Mouse (Mus musculus) lung, postnatal 0 days (tissue): ENCODE measurements around the gene Trpv3.

Experiments
- CTCF ChIP-seq: IDR thresholded peaks from 2 replicates; pipeline ENCODE4 v1.5.1; 2016; ENCODE audit warnings: antibody characterized with exemption, mild to moderate bottlenecking
- EP300 ChIP-seq: IDR thresholded peaks from 2 replicates; pipeline ENCODE4 v1.6.1; 2016; ENCODE audit warnings: antibody characterized with exemption, mild to moderate bottlenecking, control low read depth

DNA sequence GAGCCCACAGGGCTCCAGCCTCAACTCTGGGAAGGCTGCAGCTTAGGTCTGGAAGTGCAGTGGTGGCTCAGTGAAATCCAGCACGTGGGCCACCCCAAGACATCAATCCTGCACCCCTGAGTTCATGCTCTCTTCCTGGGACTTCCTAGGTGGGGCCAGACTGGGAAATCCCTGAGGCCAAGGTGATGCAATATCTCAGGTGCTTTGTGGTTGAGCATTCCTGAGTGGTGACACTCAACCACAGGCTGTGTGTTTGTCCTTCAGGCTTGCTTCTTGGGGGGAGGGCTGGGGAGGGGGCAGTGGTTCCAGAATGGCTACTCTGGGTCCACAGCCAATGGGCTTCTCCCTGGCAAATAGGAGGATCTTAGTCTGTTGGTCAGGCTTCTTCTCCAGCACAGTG lies 16.7 kb downstream of the Trpv3 start:
- no peak for TF ChIP-seq EP300
- no peak for TF ChIP-seq CTCF
